Mouse (Mus musculus): ENCODE results near the gene Bcl11a.
"Not testable (repeated sequence)": the region's sequence is repeated elsewhere in the genome, so short reads cannot be mapped to it uniquely, and the experiment has no call there.

Gene Bcl11a

GRCm38 (mm10) chr11:24099215-24099614 lies 21.4 kb downstream of the Bcl11a start:
- DNase-seq (ENCODE audit: low read depth, low spot score), result no peak

- no peak for DNase-seq (ENCODE audit: low read depth, low spot score)
Observed at GRCm38 (mm10) chr11:24099886-24100293, 22.0 kb downstream of the Bcl11a start.

GRCm38 (mm10) chr11:24100449-24101070 lies 22.7 kb downstream of the Bcl11a start:
- no peak for DNase-seq (ENCODE audit: low read depth, low spot score)

- DNase-seq (ENCODE audit: low read depth, low spot score), result no peak
Observed at GRCm38 (mm10) chr11:24101625-24102024, 23.8 kb downstream of the Bcl11a start.

- DNase-seq (ENCODE audit: low read depth, low spot score), result no peak
Observed at GRCm38 (mm10) chr11:24102372-24102771, 24.5 kb downstream of the Bcl11a start.

- DNase-seq (ENCODE audit: low read depth, low spot score), result no peak
Observed at GRCm38 (mm10) chr11:24103128-24103742, 25.4 kb downstream of the Bcl11a start.

- DNase-seq (ENCODE audit: low read depth, low spot score), result no peak
Observed at GRCm38 (mm10) chr11:24107414-24107813, 29.6 kb downstream of the Bcl11a start.

GRCm38 (mm10) chr11:24108974-24109373 lies 31.1 kb downstream of the Bcl11a start:
- no peak for DNase-seq (ENCODE audit: low read depth, low spot score)

GRCm38 (mm10) chr11:24109388-24109787 lies 31.5 kb downstream of the Bcl11a start:
- no peak for DNase-seq (ENCODE audit: low read depth, low spot score)

- no peak for DNase-seq (ENCODE audit: low read depth, low spot score)
Observed at GRCm38 (mm10) chr11:24110113-24110512, 32.3 kb downstream of the Bcl11a start.

GRCm38 (mm10) chr11:24111720-24112119 lies 33.9 kb downstream of the Bcl11a start:
- no peak for DNase-seq (ENCODE audit: low read depth, low spot score)

GRCm38 (mm10) chr11:24115017-24115752 lies 37.3 kb downstream of the Bcl11a start:
- no peak for DNase-seq (ENCODE audit: low read depth, low spot score)

GRCm38 (mm10) chr11:24116041-24116440 lies 38.2 kb downstream of the Bcl11a start:
- DNase-seq (ENCODE audit: low read depth, low spot score), result no peak

- no peak for DNase-seq (ENCODE audit: low read depth, low spot score)
Observed at GRCm38 (mm10) chr11:24116582-24117318, 38.9 kb downstream of the Bcl11a start.

GRCm38 (mm10) chr11:24121136-24121535 lies 43.3 kb downstream of the Bcl11a start:
- DNase-seq (ENCODE audit: low read depth, low spot score), result no peak

- DNase-seq (ENCODE audit: low read depth, low spot score), result no peak
Observed at GRCm38 (mm10) chr11:24122899-24123298, 45.0 kb downstream of the Bcl11a start.

- no peak for DNase-seq (ENCODE audit: low read depth, low spot score)
Observed at GRCm38 (mm10) chr11:24123991-24124390, 46.1 kb downstream of the Bcl11a start.

GRCm38 (mm10) chr11:24125098-24125497 lies 47.2 kb downstream of the Bcl11a start:
- DNase-seq (ENCODE audit: low read depth, low spot score), result peak; percentile 71

- no peak for DNase-seq (ENCODE audit: low read depth, low spot score)
Observed at GRCm38 (mm10) chr11:24128001-24128400, 50.1 kb downstream of the Bcl11a start.

GRCm38 (mm10) chr11:24128880-24129279 lies 51.0 kb downstream of the Bcl11a start:
- DNase-seq (ENCODE audit: low read depth, low spot score), result not testable (repeated sequence)

- no peak for DNase-seq (ENCODE audit: low read depth, low spot score)
Observed at GRCm38 (mm10) chr11:24129358-24130185, 51.7 kb downstream of the Bcl11a start.
